Mouse (Mus musculus) heart, postnatal 0 days (tissue): ENCODE data around the gene Sel1l3.

Experiments
- CTCF ChIP-seq: IDR thresholded peaks from 2 replicates; pipeline ENCODE4 v1.5.1; 2016; ENCODE audit warnings: antibody characterized with exemption, control low read depth, low read depth
- EP300 ChIP-seq: IDR thresholded peaks from 2 replicates; pipeline ENCODE4 v1.6.1; 2016; ENCODE audit warnings: antibody characterized with exemption, low read depth

GRCm38 (mm10) chr5:53159631-53160030 is 54.1 kb downstream of the Sel1l3 start:
- no peak for TF ChIP-seq CTCF
- TF ChIP-seq EP300: no peak
